Mouse (Mus musculus) stomach, postnatal 0 days (tissue): Measurements from ENCODE around the gene Psma5.

ENCODE experiments used
- CTCF ChIP-seq: IDR thresholded peaks from 2 replicates; pipeline ENCODE4 v1.5.1; 2016; ENCODE audit warnings: antibody characterized with exemption, low read depth, mild to moderate bottlenecking, moderate library complexity
- EP300 ChIP-seq: optimal IDR thresholded peaks from 2 replicates; pipeline ENCODE3; 2016; ENCODE audit warnings: antibody characterized with exemption

- no peak for TF ChIP-seq CTCF
- no peak for TF ChIP-seq EP300
Measured at GRCm38 (mm10) chr3:108211845-108212244, 44.9 kb upstream of the Psma5 start.
